Mouse (Mus musculus): Measurements from ENCODE around the gene Atp6ap2. TPM values are rescaled to one million over a fixed set of nuclear protein-coding genes. Genes with fewer than 3 reads are reported as not detected.

Gene Atp6ap2
- total RNA-seq, 2 experiments from 2014 or later = 12.2 to 15.7 TPM

DNA sequence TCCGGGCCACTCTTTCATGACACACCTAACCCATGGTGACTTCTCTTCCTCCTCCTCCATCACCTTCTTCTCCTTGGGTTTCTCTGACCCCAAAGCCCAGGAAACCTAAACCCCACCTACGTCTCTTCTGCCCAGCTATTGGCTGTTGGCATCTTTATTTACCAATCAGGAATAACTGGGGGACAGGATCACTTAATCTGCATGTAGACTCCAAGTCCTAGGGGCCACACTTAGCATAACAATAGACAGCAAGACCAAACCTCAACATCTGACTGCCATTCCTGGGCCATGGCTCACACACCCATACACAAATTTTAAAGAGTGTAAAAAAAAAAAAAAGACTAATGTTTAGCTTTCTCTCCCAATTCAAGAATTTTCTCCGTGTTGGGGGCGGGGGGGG lies 37.5 kb downstream of the Atp6ap2 start:
- intact Hi-C loops (cut with DNase I) = no loop called here
- Histone ChIP-seq H3K4me3 (no peak overlapping the region), H3K27ac (no peak overlapping the region)
- TF ChIP-seq CTCF (IDR thresholded peaks at IDR 0.05) = no peak
- no peak for DNase-seq

DNA sequence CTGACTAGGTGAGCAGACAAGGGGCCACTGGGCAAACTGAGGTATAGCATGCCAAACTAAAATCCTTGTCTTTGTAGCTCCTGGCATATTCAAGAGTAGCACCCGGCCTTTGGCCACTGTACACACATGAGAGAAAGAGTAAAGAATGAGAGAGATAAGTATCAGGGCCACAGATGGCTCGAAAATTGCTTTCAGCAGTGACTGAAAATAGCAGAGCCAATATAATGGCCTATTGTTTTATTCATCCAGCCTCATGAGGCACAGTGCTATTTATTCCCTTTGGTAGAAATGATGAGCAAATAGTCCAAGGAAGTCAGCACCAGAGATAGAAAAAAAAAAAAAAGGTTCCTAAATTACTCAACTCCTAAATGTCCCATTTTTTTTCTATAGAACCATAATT lies 57.4 kb downstream of the Atp6ap2 start:
- no peak overlapping the region for H3K27ac ChIP-seq
- TF ChIP-seq CTCF (IDR thresholded peaks at IDR 0.05) = no peak
- no peak overlapping the region for H3K4me3 ChIP-seq
- no peak for DNase-seq
- intact Hi-C loops (cut with DNase I) = loop anchor here (10.0 kb wide), 1 partner anchor 100 kb away; no protein-coding TSS in a partner anchor

DNA sequence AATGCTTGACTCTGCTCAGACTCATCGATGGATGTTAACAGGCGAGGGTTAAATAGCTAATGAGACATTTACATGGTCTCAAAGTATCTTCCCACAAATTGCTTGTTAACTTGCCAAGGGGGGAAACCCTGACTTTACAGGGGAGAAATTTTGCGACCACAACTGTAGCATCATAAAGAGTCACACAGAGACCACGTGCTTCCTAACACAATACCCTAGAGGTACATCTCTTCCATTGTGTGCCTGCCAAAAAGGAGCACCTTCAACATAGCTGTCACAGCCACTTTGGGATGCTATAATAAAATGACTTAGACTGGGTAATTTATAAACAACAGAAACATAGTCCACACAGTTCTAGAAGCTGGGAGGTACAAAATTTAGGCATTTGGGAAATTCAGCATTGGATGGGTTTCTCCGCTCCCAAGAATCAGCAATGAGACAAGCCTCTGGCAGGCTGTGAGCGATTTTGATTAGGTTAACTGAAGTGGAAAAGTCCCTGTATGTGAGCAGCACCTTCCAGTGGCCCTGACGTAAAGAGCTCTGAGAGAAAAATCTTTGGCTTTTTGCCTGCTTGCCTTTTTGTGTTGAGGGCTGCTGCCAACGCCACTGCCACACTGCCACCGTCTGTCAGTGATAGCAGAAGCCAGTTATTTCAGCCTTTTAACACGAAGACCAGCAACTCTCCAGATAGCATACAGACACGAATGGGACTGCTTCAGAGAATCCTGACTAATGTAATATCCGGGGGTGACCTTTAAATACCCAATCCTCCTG lies 58.1 kb downstream of the Atp6ap2 start:
- intact Hi-C loops (cut with DNase I) = loop anchor here (10.0 kb wide), 1 partner anchor 101 kb away; no protein-coding TSS in a partner anchor
- TF ChIP-seq CTCF (IDR thresholded peaks at IDR 0.05) = no peak
- Histone ChIP-seq H3K4me3 (no peak overlapping the region), H3K27ac (no peak overlapping the region)
- DNase-seq = no peak

DNA sequence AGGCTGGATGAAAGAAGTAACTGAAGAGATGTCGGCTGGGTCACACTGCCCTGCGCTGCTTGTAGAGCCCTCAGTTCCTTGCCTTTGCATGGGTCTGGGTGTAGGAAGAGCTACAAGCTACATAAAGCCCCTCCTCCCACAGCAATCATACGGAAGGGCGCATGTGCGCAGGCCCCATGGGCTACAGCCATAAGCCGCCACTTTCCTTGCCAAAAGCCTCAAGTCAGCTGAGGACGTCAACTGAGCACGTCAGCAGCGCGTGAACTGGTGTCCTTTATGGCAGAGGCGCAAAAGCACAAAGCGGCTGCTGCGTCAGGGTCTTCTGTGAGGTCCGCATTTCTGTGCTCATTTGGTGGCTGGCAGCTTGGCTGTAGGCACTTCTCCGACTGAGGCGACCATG lies 64.3 kb downstream of the Atp6ap2 start:
- TF ChIP-seq CTCF (IDR thresholded peaks at IDR 0.05) = no peak
- Histone ChIP-seq H3K27ac (no peak overlapping the region), H3K4me3 (no peak overlapping the region)
- intact Hi-C loops (cut with DNase I) = no loop called here
- DNase-seq = no peak

DNA sequence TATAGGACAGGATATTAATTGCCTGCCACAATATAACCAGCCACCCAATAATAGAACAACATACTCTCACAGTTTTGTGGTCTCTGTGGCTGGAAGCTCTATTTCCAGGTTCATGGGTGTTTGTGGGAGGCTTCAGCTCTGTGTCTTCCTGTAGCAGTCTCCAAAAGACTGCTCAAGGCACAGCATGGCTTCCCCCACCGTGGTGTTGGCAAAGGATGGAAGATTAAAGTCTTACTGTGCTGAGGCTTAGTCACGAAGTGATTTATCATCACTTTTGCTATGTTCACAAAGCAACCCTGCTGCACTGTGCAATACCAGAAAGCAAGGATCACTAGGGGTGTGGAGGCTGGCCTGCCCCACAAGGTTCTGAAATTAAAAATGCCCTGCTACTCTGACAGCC lies 66.3 kb downstream of the Atp6ap2 start:
- intact Hi-C loops (cut with DNase I) = no loop called here
- DNase-seq = no peak
- Histone ChIP-seq H3K4me3 (no peak overlapping the region), H3K27ac (no peak overlapping the region)
- TF ChIP-seq CTCF (IDR thresholded peaks at IDR 0.05) = no peak

Other genes starting within 250 kb of the Atp6ap2 start
- 1 to 10 TPM; 4.9 to 8.6 TPM for gene 1810030O07Rik, start 85.9 kb downstream of the Atp6ap2 start, total RNA-seq (2021)
- gene Med14, start 174.3 kb downstream of the Atp6ap2 start, total RNA-seq (2021) = 10 to 100 TPM; 23.3 to 27.9 TPM